Comparison of ENCODE assay signal across 11 mouse cellular contexts in the genomic region with DNA sequence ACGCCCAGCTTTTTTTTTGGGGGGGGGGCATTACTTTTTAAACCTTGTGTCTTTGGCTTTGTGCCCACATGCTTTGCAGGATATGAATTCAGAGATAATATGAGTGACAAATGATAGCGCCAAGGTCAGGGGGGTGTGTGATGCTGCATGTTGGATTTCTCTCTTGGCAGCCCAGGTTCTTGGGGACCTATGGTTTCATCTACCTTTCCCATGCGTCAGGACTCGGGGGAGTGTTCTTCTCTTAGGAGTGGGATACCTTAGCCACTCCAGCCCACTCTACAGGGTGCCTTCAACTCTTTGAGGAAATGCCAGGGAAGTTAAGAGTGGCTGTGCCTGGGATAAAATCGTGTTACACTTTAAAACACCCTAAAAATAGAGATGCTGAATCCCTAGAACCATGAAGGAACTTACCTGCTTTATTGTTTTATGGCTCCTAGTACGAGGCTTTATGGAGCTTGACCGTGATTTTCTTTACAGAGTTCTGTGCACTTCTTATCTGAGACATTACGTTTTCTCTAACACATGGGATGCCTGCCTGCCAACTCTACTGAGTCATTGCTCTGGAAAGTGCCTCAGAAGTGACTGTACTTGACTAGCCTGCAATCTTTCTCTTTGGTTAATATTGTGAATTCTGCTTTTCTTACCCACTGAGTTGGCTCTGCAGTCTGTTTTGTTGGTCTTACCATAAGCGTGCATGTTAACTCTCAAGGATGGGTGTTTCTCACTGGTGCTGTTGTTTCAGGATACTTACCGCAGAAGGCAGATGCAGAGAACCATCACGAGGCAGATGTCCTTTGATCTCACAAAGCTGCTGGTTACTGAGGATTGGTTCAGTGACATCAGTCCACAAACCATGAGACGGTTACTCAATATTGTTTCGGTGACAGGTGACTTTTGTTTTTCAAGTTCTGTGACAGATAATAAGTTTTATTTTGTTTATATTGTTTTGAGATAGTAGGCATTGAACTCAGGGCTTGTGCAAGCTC. TPM values are rescaled to one million over a fixed set of nuclear protein-coding genes. Genes with fewer than 3 reads are reported as not detected.
DNase-seq lines count a peak whose midpoint lies in the region; ATAC-seq and TF ChIP-seq lines count a peak whose summit lies in the region.
"Had no signal": no experiment of that assay in that cellular context is flagged by ENCODE, and none has a peak within 500 bp of the region (broad histone marks: within the 10 kb centered on the region; RNA-seq: fewer than 3 reads in every experiment).

No protein-coding gene starts in this region.

- no peak overlapping the region for H3K4me3 ChIP-seq in spleen, adult 2 months (ENCODE audit: extremely low read depth, insufficient read depth, insufficient read length)
- H3K4me3 ChIP-seq: forebrain, embryonic 12.5 days; hindbrain, embryonic 12.5 days had no signal

- TF ChIP-seq CTCF in spleen, adult 2 months (IDR thresholded peaks at IDR 0.05; ENCODE audit: extremely low read depth, insufficient read depth, insufficient read length, insufficient replicate concordance) = no peak

- no peak for TF ChIP-seq POLR2A in spleen, adult 2 months (IDR thresholded peaks at IDR 0.05; ENCODE audit: low read depth, low read length)

- peak; percentile 42 for DNase-seq in CD4-positive, CD25-positive, alpha-beta regulatory T cell, adult 2 months (ENCODE audit: low read depth, low spot score)
- DNase-seq in spleen, adult 2 months (ENCODE audit: low read depth in 1 of 2, low spot score in 2 of 2) = peak in 1 of 2 experiments; percentile 51
- no peak for DNase-seq in spleen, adult 12 weeks (ENCODE audit: low spot score)
- peak; percentile 50 for DNase-seq in induced T-regulatory cell, adult 2 months (ENCODE audit: low read depth)
- peak; percentile 51 for DNase-seq in thymus, postnatal 14 days
- no peak for DNase-seq in retina, postnatal 1 day
- DNase-seq: cerebellum, postnatal 10 days had no signal

- 81% methylated on average over 13 of the region's 13 CpGs for WGBS in spleen, adult 2 months

- peaks cover 46% of the 10 kb centered on the region for H3K36me3 ChIP-seq in spleen, adult 2 months (ENCODE audit: control insufficient read depth, insufficient read depth, low read length)

- peaks cover 2% of the 10 kb centered on the region; the same call in 1 of the 2 replicates for H3K4me1 ChIP-seq in spleen, adult 2 months (ENCODE audit: control insufficient read depth, insufficient read depth, insufficient read length)
- H3K4me1 ChIP-seq: forebrain, embryonic 12.5 days; hindbrain, embryonic 12.5 days had no signal

- no peak for ATAC-seq in CD4-positive, CD25-positive, alpha-beta regulatory T cell, adult 4 months
- ATAC-seq in megakaryocyte-erythroid progenitor cell, adult 5-6 weeks (replicated peaks; ENCODE audit: low FRiP score, low TSS enrichment, poor library complexity, severe bottlenecking) = no peak

- H3K27me3 ChIP-seq in spleen, adult 2 months (ENCODE audit: control insufficient read depth, insufficient read depth, low read length) = no peaks in the 10 kb centered on the region
- H3K27me3 ChIP-seq: forebrain, embryonic 12.5 days; hindbrain, embryonic 12.5 days had no signal

- peak overlapping the region; percentile 16; the same call in 1 of the 2 replicates for H3K27ac ChIP-seq in spleen, adult 2 months (ENCODE audit: insufficient read depth, low read length)
- H3K27ac ChIP-seq: forebrain, embryonic 12.5 days; hindbrain, embryonic 12.5 days had no signal

RNA-seq across cellular contexts. Expression of a gene that starts 38.1 kb away (rescaled TPM):
- polyA plus RNA-seq in CD4-positive, CD25-positive, alpha-beta regulatory T cell, adult 4 months (2017; shearing (Covaris generic)) = 10 to 100 TPM; 14.1 to 19.3 TPM
- polyA plus RNA-seq in spleen, adult 2 months (2012; rRNA removed) = 22.2 and 33.8 TPM in 2 replicates
- 45.2 and 63.7 TPM in 2 replicates for total RNA-seq in megakaryocyte-erythroid progenitor cell, adult 5-6 weeks (2014; fragmentation: Nextera tagmentation)
- total RNA-seq in megakaryocyte-erythroid progenitor cell, adult 5-6 weeks (2017) = 42.5 and 95.1 TPM in 2 replicates

Comparison
In these comparisons a context has a peak if more than half of its experiments do, and no peak if none do; other contexts are left out.
1. DNase-seq: peak in CD4-positive, CD25-positive, alpha-beta regulatory T cell, adult 2 months (single experiment), induced T-regulatory cell, adult 2 months (single experiment) and thymus, postnatal 14 days (single experiment); none in spleen, adult 12 weeks (single experiment) and retina, postnatal 1 day (single experiment).